Mouse (Mus musculus) ovary, adult 10 weeks (tissue): ENCODE results near the gene Zfp868. TPM values are rescaled to one million over a fixed set of nuclear protein-coding genes. Genes with fewer than 3 reads are reported as not detected.

Experiments
- polyA plus RNA-seq: library from polyadenylated mRNA; stranded (reverse); fragments of 350-450 nt; fragmentation: Illumina TruSeq; extraction: RNeasy Lipid Tissue Mini Kit (QIAGEN cat#74804); gene quantifications from one replicate; pipeline ENCODE4 v1.2.3, GENCODE M21; 2014

The Zfp868 gene
- 72.6 TPM for polyA plus RNA-seq

DNA sequence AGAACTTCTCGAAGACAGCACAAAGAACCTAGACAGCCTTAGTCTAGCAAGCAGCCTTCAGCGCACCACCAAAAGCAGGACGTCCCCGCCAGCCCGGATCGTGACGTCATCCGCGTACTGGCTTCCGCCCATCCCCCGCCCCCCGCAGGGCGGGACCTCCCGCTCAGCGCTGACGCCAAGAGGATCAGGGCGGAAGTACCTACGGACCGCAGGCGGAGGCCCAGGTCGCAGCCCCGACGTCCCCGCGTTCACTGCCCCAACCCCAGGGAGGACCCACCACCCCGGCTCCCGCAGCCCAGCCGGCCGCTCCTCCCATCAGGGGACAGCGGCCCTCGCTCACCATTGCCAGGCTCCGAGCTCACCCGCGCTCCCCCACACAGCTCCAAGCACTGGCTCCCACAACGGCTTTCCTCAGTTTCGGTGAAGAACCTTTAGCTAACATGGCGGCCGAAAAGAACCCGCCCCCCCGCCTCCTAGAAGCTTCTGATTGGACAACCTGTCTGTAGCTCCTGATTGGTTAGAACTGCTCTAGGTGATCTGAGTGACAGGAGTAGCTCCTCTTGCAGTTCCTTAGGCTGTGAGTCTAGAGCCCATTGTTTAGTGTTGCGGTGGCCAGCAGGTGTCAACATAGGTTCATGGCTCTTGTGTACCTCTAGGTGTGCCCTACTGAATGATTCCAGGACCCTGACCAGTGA lies at the start of gene Zfp868:
Gene Zfp868, minus strand, starts transcription at position 454 of the 695 bp plus-strand sequence.

DNA sequence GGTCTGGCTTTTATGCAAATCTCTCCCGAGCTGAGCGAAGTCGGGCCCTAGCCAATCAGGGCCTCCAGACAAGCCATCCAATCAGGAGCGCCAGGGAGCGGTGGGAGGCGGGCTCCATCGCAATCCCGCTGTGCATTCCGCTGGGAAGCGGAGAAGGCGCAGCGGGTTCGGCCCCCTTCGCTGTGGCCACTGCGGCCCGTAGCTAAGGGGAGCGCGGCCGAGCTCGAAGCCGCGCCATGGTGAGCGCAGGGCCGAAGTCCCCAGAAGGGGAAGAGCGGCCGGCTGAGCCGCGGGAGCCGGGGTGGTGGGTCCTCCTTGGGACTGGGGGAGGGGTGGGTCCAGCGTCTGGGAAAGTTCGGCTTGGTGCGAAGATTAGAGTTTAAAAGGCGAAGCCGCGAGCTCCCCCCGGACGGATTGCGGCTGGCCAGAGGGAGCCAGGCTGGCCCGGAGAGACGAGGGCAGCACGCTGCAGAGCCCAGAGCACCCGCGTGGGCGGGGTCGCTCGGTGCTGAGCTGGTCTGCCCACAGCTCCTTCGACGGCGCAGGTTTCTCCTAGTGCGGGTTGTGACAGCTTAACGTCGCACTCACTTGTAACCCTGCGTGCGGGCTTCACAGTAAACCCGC lies 29.1 kb upstream of the Zfp868 start, which contains the start of gene Zfp964:
Gene Zfp964, plus strand, starts transcription at position 122 of the 624 bp plus-strand sequence.

Other genes starting within 250 kb of the Zfp868 start
- gene Gm9495, start 172.0 kb downstream of the Zfp868 start, polyA plus RNA-seq: not detected
- gene Gm7697, start 102.6 kb downstream of the Zfp868 start, polyA plus RNA-seq: not detected
- 22.3 TPM for gene Zfp964, start 28.9 kb upstream of the Zfp868 start, polyA plus RNA-seq
- gene Zfp869, start 85.2 kb upstream of the Zfp868 start, polyA plus RNA-seq: 74.4 TPM
- gene Zfp963, start 124.4 kb upstream of the Zfp868 start, polyA plus RNA-seq: 16.9 TPM
- not detected for gene Gm20422, start 149.3 kb upstream of the Zfp868 start, polyA plus RNA-seq
- 1.3 TPM for gene Atp13a1, start 165.6 kb upstream of the Zfp868 start, polyA plus RNA-seq
- 70.2 TPM for gene Zfp866, start 165.6 kb upstream of the Zfp868 start, polyA plus RNA-seq
- gene Gmip, start 183.1 kb upstream of the Zfp868 start, polyA plus RNA-seq: 1.9 TPM
- 2.7 TPM for gene Lpar2, start 196.9 kb upstream of the Zfp868 start, polyA plus RNA-seq
- 0.91 TPM for gene Pbx4, start 206.9 kb upstream of the Zfp868 start, polyA plus RNA-seq